Mouse (Mus musculus): ENCODE results near the gene Olfr959.

The Olfr959 gene

DNA sequence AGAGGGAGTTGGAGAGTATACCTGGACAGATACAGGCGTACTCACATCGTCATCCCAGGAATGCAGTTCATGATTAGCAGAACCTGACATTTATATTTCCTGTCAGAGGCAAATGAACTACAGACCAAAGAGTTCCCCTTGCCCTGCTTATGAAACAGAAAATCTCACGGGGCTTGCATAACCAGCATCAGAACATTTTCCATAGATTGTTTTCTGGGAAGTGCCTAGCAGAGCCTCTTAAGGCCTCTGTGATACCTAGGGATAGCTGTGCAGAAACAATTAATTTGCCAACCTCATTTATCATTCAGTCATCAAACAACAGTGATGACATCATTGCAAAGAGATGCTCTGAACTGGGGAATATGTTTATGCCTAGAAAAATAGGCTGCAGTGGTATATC, at the start of gene Olfr959:
Gene Olfr959, minus strand, starts transcription at position 101 of the 400 bp plus-strand sequence.
- in situ Hi-C loops (cut with MboI; ENCODE audit: low sequenced_read_pairs), result no loop called here

GRCm38 (mm10) chr9:39624711-39625110, 49.3 kb upstream of the Olfr959 start:
- in situ Hi-C loops (cut with MboI; ENCODE audit: low sequenced_read_pairs), result no loop called here

GRCm38 (mm10) chr9:39623783-39624182, 48.4 kb upstream of the Olfr959 start:
- in situ Hi-C loops (cut with MboI; ENCODE audit: low sequenced_read_pairs), result no loop called here

GRCm38 (mm10) chr9:39621073-39621472, 45.7 kb upstream of the Olfr959 start, which contains the start of gene Olfr960:
Gene Olfr960, plus strand, starts transcription at chr9:39621373.
- in situ Hi-C loops (cut with MboI; ENCODE audit: low sequenced_read_pairs), result no loop called here

DNA sequence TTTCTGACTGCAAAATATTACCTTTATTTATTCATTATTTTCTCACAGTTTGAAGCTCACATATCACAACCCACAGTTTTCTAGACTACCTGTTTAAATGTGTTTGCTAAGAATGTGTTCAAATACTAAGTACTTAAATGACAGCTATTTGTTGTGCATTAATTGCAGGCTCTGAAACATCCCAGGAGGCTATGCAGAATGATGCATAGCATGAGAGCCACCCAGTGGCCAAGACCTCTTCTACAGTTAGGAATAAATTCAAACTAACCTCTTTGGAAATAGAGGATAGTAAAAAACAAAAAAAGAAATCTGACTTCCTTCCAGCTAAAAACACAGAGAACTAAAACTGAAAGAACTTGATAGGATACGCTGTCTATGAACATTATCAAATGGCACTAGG, 36.6 kb upstream of the Olfr959 start:
- in situ Hi-C loops (cut with MboI; ENCODE audit: low sequenced_read_pairs), result no loop called here

GRCm38 (mm10) chr9:39610355-39610754, 35.0 kb upstream of the Olfr959 start, which contains the start of gene Olfr148:
Gene Olfr148, plus strand, starts transcription at chr9:39610655.
- in situ Hi-C loops (cut with MboI; ENCODE audit: low sequenced_read_pairs), result no loop called here

DNA sequence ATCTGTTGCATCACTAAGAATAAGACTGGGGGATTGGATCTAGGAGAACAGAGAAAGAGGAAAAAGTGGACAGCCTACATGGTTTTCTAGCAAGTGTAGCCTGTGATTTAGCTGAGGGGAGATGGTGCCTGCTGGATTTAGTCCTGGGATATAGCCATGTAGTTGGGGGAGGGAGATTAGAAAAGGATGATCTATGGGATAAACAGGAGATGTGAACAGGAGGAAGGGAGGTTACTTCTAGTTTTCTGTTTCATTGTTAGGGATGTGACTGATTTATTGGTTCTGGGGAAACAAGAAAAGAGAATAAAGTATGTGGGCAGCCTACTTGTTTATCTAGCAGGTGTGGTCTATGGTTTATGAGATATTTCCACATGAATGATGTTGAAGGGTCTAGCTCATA, 33.1 kb upstream of the Olfr959 start:
- in situ Hi-C loops (cut with MboI; ENCODE audit: low sequenced_read_pairs), result no loop called here

DNA sequence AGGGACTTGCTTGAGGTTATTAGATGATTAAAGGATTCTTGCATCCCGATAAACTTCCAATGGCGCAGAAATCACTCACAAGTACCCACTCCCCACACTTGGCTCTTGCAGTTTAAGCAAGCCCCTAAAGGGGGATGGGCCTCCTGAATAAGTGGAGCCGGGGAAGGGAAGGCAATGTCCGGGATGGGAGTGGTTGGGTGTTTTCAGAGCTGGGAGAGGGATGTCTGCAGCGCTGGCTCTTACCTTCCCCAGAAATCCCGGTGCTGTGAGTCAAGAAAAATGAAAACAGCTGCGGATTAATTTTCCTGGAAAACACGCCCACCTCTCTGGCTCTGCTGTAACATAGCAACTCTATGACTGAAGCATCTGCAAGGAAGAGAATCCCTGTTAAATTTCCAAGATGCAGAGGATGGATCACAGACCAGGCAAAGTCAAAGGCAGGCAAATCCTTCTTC, 28.7 kb upstream of the Olfr959 start, which contains the start of gene AW551984:
Gene AW551984, minus strand, starts transcription at position 405 of the 455 bp plus-strand sequence.
- in situ Hi-C loops (cut with MboI; ENCODE audit: low sequenced_read_pairs), result no loop called here

- in situ Hi-C loops (cut with MboI; ENCODE audit: low sequenced_read_pairs), result no loop called here
Measured at GRCm38 (mm10) chr9:39603333-39603845, 28.0 kb upstream of the Olfr959 start.

DNA sequence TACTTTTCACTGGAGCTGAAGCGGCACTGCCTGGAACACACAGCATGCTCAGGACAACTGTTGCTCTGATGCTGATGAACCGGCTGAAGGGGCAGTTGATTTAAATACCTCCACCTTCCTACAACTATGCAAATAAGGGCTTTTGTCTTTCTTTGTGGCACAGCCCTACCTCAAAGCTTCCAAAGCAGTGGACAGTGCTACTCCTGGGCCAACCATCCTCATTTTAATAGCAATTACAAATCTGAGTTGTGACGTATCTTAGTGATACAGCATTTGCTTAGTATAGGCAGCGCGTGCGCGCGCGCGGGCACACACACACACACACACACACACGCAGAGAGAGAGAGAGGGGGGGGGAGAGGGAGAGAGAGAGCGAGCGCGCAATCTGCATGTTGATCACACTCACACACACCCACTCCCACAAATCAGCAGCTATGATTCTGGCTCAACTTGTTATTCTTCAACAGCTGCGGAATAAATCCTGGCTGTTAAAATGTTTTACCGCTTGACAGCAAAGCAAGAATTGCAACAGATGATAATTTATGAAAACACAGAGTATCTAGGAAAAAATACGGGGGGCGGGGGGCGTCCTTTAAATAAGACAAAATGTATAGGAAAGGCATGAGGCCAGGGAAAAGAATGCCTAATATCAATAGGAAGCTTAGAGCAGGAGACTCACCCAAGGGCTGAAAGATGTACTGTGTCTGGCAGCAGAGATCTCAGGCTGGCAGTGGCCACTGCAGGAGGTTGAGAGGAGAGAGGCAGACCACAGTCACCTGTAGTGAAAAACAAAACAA, 27.4 kb upstream of the Olfr959 start:
- in situ Hi-C loops (cut with MboI; ENCODE audit: low sequenced_read_pairs), result no loop called here

GRCm38 (mm10) chr9:39577050-39577449, 1.7 kb upstream of the Olfr959 start:
- in situ Hi-C loops (cut with MboI; ENCODE audit: low sequenced_read_pairs), result no loop called here

DNA sequence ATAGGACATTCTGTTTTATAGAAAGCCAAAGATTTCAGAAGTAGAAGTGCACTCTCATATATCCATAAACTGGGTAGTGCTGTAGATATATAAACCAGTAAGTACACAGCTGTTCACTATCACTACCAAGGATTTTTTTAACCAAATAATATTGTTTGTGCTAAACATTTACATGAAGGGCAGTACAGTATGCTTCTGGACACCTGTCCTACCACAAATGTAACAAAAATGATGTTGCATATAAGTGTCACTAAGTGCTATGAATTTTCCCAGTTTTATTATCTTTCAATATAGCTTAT, 17.1 kb downstream of the Olfr959 start:
- in situ Hi-C loops (cut with MboI; ENCODE audit: low sequenced_read_pairs), result no loop called here

DNA sequence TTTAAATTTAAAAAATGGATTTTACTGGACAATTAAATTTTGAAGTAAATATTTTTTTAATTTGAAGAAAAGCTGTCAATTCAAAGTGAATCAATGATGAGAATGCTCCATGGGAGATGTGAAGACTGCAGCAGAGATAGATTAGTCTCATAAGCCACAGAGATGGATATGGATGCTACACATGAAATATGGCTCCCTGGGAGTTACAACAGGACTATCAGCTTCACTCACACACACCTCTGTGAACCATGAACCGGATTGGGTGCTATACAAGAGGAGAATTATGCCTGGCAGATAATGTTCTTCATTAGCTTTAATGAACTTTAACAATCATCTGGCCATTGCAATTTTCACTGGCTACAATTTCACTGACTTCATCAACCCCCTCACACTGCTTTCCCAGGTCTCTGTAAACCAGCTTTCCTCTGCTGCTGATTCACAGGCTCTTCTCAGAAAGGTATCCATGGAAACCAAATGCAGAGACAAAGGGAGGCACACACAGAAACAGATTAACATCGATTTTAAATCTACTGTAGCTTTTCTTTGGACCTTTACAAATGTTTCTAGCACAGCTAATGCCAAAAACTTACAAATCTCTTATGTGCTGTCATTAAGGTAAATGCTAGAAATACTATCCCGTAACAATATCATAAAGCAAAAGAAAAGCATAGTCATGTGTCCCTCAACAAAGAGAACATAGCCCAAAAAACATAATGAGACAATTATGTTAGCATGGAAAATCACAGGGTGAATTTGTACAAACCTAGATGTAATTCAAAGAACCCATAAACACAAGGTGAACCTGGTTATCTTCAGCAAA, 17.6 kb downstream of the Olfr959 start:
- in situ Hi-C loops (cut with MboI; ENCODE audit: low sequenced_read_pairs), result no loop called here

GRCm38 (mm10) chr9:39553946-39554345, 21.4 kb downstream of the Olfr959 start, which contains the start of gene Olfr958:
Gene Olfr958, minus strand, starts transcription at chr9:39554054.
- in situ Hi-C loops (cut with MboI; ENCODE audit: low sequenced_read_pairs), result no loop called here

DNA sequence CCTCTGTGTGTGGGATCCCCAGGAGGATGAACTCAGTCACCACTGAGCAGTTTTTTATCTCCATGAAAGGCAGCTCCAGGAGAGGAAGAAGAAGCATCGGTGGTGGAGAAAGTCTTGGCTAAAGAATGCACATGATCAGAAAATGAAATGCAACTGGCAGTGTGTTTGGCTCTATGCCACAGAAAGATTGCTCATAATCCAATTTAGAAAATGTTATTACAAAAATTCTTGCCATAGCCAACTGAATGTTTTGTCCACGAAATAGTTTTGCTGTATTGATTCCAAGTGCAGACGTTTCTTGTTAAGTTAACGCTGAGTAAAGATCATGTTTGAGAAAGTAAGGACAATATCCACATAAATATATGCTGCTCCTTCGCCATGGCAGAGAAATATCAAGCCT, 24.6 kb downstream of the Olfr959 start:
- in situ Hi-C loops (cut with MboI; ENCODE audit: low sequenced_read_pairs), result no loop called here

DNA sequence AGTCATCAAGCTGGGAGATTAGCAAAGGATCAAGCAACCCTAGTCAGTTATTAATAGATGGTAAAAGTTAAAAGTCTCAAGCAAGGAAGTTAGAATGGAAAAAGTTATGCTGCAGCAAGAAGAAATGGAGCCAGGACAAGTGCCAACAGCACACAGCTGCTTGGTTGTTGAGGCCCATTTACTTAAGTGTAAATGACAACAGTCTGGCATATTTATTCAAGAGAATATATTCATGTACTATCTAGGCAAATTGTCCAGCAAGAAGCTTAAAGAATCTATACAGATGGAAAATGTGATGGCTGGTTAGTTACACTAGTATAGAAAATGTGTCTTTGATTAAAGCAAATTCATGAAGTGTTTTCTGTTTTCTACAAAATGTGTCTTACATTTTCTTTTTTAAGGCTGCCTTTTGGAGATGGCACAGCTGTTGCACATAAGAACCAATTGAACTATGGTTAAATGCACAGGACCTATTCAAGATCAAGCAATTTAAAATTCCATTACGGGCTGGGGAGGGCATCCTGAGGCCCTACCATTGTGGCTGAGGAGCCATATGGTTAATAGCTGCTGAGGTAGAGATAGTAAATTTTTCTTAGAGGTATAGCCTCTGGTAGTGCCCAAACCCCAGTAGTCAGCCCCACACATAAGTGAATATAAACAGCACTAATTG, 51.6 kb downstream of the Olfr959 start:
- in situ Hi-C loops (cut with MboI; ENCODE audit: low sequenced_read_pairs), result no loop called here

All from CH12F3 (cell line).